Mouse (Mus musculus): ENCODE results near the gene Myl4. TPM values are rescaled to one million over a fixed set of nuclear protein-coding genes. Genes with fewer than 3 reads are reported as not detected.

The Myl4 gene
- polyA plus RNA-seq, 1 experiment from 2014 or later = 492 TPM

GRCm38 (mm10) chr11:104582630-104583364, 32.3 kb downstream of the Myl4 start:
- Histone ChIP-seq H3K4me2 (ENCODE audit: low read depth, low read length) (no peak overlapping the region), H3K27me3 (replicated peaks; ENCODE audit: control insufficient read depth, insufficient read depth, low read length) (no peaks in the 10 kb centered on the region), H3K4me1 (ENCODE audit: control insufficient read depth, insufficient read depth, low read length) (peaks cover 12% of the 10 kb centered on the region; the same call in 1 of the 2 replicates), H3K9me3 (ENCODE audit: control insufficient read depth, low read length) (no peaks in the 10 kb centered on the region), H3K27ac (replicated peaks; ENCODE audit: low read depth, low read length) (no peak overlapping the region), H3K36me3 (ENCODE audit: control insufficient read depth, insufficient read depth, low read length) (no peaks in the 10 kb centered on the region), H3K9ac (ENCODE audit: low read depth, low read length) (no peak overlapping the region), H3K4me3 (ENCODE audit: low read depth, low read length) (no peak overlapping the region)
- no peak for ATAC-seq (ENCODE audit: low read depth)
- DNase-seq (ENCODE audit: low spot score) = no peak
- 60% methylated on average over 13 of the region's 13 CpGs for WGBS

- Histone ChIP-seq H3K9ac (ENCODE audit: low read depth, low read length) (no peak overlapping the region), H3K4me3 (ENCODE audit: low read depth, low read length) (no peak overlapping the region), H3K4me1 (ENCODE audit: control insufficient read depth, insufficient read depth, low read length) (peaks cover 12% of the 10 kb centered on the region; the same call in 1 of the 2 replicates), H3K27ac (replicated peaks; ENCODE audit: low read depth, low read length) (no peak overlapping the region), H3K27me3 (replicated peaks; ENCODE audit: control insufficient read depth, insufficient read depth, low read length) (no peaks in the 10 kb centered on the region), H3K9me3 (ENCODE audit: control insufficient read depth, low read length) (no peaks in the 10 kb centered on the region; the same call in 1 of the 2 replicates), H3K36me3 (ENCODE audit: control insufficient read depth, insufficient read depth, low read length) (no peaks in the 10 kb centered on the region), H3K4me2 (ENCODE audit: low read depth, low read length) (no peak overlapping the region)
- ATAC-seq (ENCODE audit: low read depth) (no peak), DNase-seq (ENCODE audit: low spot score) (no peak)
- 72% methylated on average over 5 of the region's 5 CpGs for WGBS
Measured at GRCm38 (mm10) chr11:104585495-104585894, 35.0 kb downstream of the Myl4 start.

- Histone ChIP-seq H3K9ac (ENCODE audit: low read depth, low read length) (no peak overlapping the region), H3K4me1 (ENCODE audit: control insufficient read depth, insufficient read depth, low read length) (no peaks in the 10 kb centered on the region), H3K9me3 (ENCODE audit: control insufficient read depth, low read length) (no peaks in the 10 kb centered on the region; the same call in 1 of the 2 replicates), H3K36me3 (ENCODE audit: control insufficient read depth, insufficient read depth, low read length) (no peaks in the 10 kb centered on the region), H3K27ac (replicated peaks; ENCODE audit: low read depth, low read length) (no peak overlapping the region), H3K27me3 (replicated peaks; ENCODE audit: control insufficient read depth, insufficient read depth, low read length) (no peaks in the 10 kb centered on the region), H3K4me3 (ENCODE audit: low read depth, low read length) (no peak overlapping the region), H3K4me2 (ENCODE audit: low read depth, low read length) (no peak overlapping the region)
- DNase-seq (ENCODE audit: low spot score) (no peak), ATAC-seq (ENCODE audit: low read depth) (no peak)
- 95% methylated on average over 9 of the region's 9 CpGs for WGBS
Measured at GRCm38 (mm10) chr11:104587904-104588303, 37.4 kb downstream of the Myl4 start.

GRCm38 (mm10) chr11:104588513-104588912, 38.0 kb downstream of the Myl4 start:
- H3K27ac ChIP-seq (replicated peaks; ENCODE audit: low read depth, low read length) = no peak overlapping the region
- ATAC-seq (ENCODE audit: low read depth) (no peak), DNase-seq (ENCODE audit: low spot score) (no peak)
- WGBS = 94% methylated on average over 2 of the region's 2 CpGs
- no peak overlapping the region for H3K4me2 ChIP-seq (ENCODE audit: low read depth, low read length)
- H3K9me3 ChIP-seq (ENCODE audit: control insufficient read depth, low read length) = no peaks in the 10 kb centered on the region; the same call in 1 of the 2 replicates
- H3K9ac ChIP-seq (ENCODE audit: low read depth, low read length) = no peak overlapping the region
- H3K36me3 ChIP-seq (ENCODE audit: control insufficient read depth, insufficient read depth, low read length) = no peaks in the 10 kb centered on the region
- H3K4me1 ChIP-seq (ENCODE audit: control insufficient read depth, insufficient read depth, low read length) = no peaks in the 10 kb centered on the region
- H3K4me3 ChIP-seq (ENCODE audit: low read depth, low read length) = no peak overlapping the region
- H3K27me3 ChIP-seq (replicated peaks; ENCODE audit: control insufficient read depth, insufficient read depth, low read length) = no peaks in the 10 kb centered on the region

- no peaks in the 10 kb centered on the region for H3K36me3 ChIP-seq (ENCODE audit: control insufficient read depth, insufficient read depth, low read length)
- ATAC-seq (ENCODE audit: low read depth) (no peak), DNase-seq (ENCODE audit: low spot score) (no peak)
- no peak overlapping the region for H3K27ac ChIP-seq (replicated peaks; ENCODE audit: low read depth, low read length)
- no peak overlapping the region for H3K4me2 ChIP-seq (ENCODE audit: low read depth, low read length)
- H3K9ac ChIP-seq (ENCODE audit: low read depth, low read length) = no peak overlapping the region
- no peaks in the 10 kb centered on the region; the same call in 1 of the 2 replicates for H3K9me3 ChIP-seq (ENCODE audit: control insufficient read depth, low read length)
- no peaks in the 10 kb centered on the region for H3K27me3 ChIP-seq (replicated peaks; ENCODE audit: control insufficient read depth, insufficient read depth, low read length)
- H3K4me3 ChIP-seq (ENCODE audit: low read depth, low read length) = no peak overlapping the region
- WGBS = 69% methylated on average over 1 of the region's 1 CpGs
- no peaks in the 10 kb centered on the region for H3K4me1 ChIP-seq (ENCODE audit: control insufficient read depth, insufficient read depth, low read length)
Measured at GRCm38 (mm10) chr11:104589570-104589969, 39.1 kb downstream of the Myl4 start.

- WGBS = 2% methylated on average over 8 of the region's 8 CpGs
- H3K36me3 ChIP-seq (ENCODE audit: control insufficient read depth, insufficient read depth, low read length) = no peaks in the 10 kb centered on the region
- no peak overlapping the region for H3K9ac ChIP-seq (ENCODE audit: low read depth, low read length)
- H3K27ac ChIP-seq (replicated peaks; ENCODE audit: low read depth, low read length) = no peak overlapping the region
- H3K4me1 ChIP-seq (ENCODE audit: control insufficient read depth, insufficient read depth, low read length) = no peaks in the 10 kb centered on the region
- H3K4me3 ChIP-seq (ENCODE audit: low read depth, low read length) = no peak overlapping the region
- ATAC-seq (ENCODE audit: low read depth) (peak; percentile 37), DNase-seq (ENCODE audit: low spot score) (peak; percentile 89)
- H3K27me3 ChIP-seq (replicated peaks; ENCODE audit: control insufficient read depth, insufficient read depth, low read length) = no peaks in the 10 kb centered on the region
- no peak overlapping the region for H3K4me2 ChIP-seq (ENCODE audit: low read depth, low read length)
- H3K9me3 ChIP-seq (ENCODE audit: control insufficient read depth, low read length) = no peaks in the 10 kb centered on the region; the same call in 1 of the 2 replicates
Measured at GRCm38 (mm10) chr11:104590148-104590547, 39.7 kb downstream of the Myl4 start.

GRCm38 (mm10) chr11:104592066-104592835, 41.8 kb downstream of the Myl4 start:
- Histone ChIP-seq H3K27me3 (replicated peaks; ENCODE audit: control insufficient read depth, insufficient read depth, low read length) (no peaks in the 10 kb centered on the region), H3K4me1 (ENCODE audit: control insufficient read depth, insufficient read depth, low read length) (no peaks in the 10 kb centered on the region), H3K9me3 (ENCODE audit: control insufficient read depth, low read length) (no peaks in the 10 kb centered on the region; the same call in 1 of the 2 replicates), H3K4me3 (ENCODE audit: low read depth, low read length) (no peak overlapping the region), H3K4me2 (ENCODE audit: low read depth, low read length) (no peak overlapping the region), H3K9ac (ENCODE audit: low read depth, low read length) (no peak overlapping the region), H3K36me3 (ENCODE audit: control insufficient read depth, insufficient read depth, low read length) (no peaks in the 10 kb centered on the region), H3K27ac (replicated peaks; ENCODE audit: low read depth, low read length) (no peak overlapping the region)
- ATAC-seq (ENCODE audit: low read depth) (no peak), DNase-seq (ENCODE audit: low spot score) (no peak)
- WGBS = 44% methylated on average over 13 of the region's 13 CpGs

- DNase-seq (ENCODE audit: low spot score) (no peak), ATAC-seq (ENCODE audit: low read depth) (no peak)
- Histone ChIP-seq H3K4me3 (ENCODE audit: low read depth, low read length) (no peak overlapping the region), H3K4me2 (ENCODE audit: low read depth, low read length) (no peak overlapping the region), H3K27me3 (replicated peaks; ENCODE audit: control insufficient read depth, insufficient read depth, low read length) (no peaks in the 10 kb centered on the region), H3K27ac (replicated peaks; ENCODE audit: low read depth, low read length) (no peak overlapping the region), H3K36me3 (ENCODE audit: control insufficient read depth, insufficient read depth, low read length) (no peaks in the 10 kb centered on the region), H3K9me3 (ENCODE audit: control insufficient read depth, low read length) (no peaks in the 10 kb centered on the region), H3K4me1 (ENCODE audit: control insufficient read depth, insufficient read depth, low read length) (no peaks in the 10 kb centered on the region), H3K9ac (ENCODE audit: low read depth, low read length) (no peak overlapping the region)
- 70% methylated on average over 10 of the region's 10 CpGs for WGBS
Measured at GRCm38 (mm10) chr11:104596365-104596764, 45.9 kb downstream of the Myl4 start.
